Mouse (Mus musculus): ENCODE data around the gene Chchd1. TPM values are rescaled to one million over a fixed set of nuclear protein-coding genes. Genes with fewer than 3 reads are reported as not detected.
A peak's percentile ranks its signal among the peaks of the same experiment; 100 is the strongest.

Chchd1 gene
- total and polyA plus RNA-seq, 2 experiments from 2014 or later = 159 to 243 TPM

GRCm38 (mm10) chr14:20658902-20659301 is 43.9 kb upstream of the Chchd1 start:
- WGBS = 66% methylated on average over 6 of the region's 6 CpGs
- H3K4me2 ChIP-seq (ENCODE audit: low read depth, low read length) = no peak overlapping the region
- H3K27ac ChIP-seq (ENCODE audit: low read depth) = peak overlapping the region; percentile 25; the same call in 1 of the 2 replicates
- no peaks in the 10 kb centered on the region for H3K9me3 ChIP-seq (replicated peaks; ENCODE audit: control insufficient read depth, low read length)
- peaks cover 14% of the 10 kb centered on the region; the same call in 1 of the 2 replicates for H3K4me1 ChIP-seq (ENCODE audit: control insufficient read depth, insufficient read depth)
- ATAC-seq (ENCODE audit: insufficient read depth, low read depth) = no peak
- no peak overlapping the region for H3K4me3 ChIP-seq (ENCODE audit: low read depth, low read length)
- peaks cover 7% of the 10 kb centered on the region for H3K36me3 ChIP-seq (replicated peaks; ENCODE audit: control insufficient read depth, insufficient read depth, low read length)
- DNase-seq (ENCODE audit: low spot score) = no peak
- TF ChIP-seq CTCF (IDR thresholded peaks at IDR 0.05; ENCODE audit: low read depth) (no peak), EP300 (IDR thresholded peaks at IDR 0.05; ENCODE audit: low read depth) (no peak; the same call in 1 of the 2 replicates)
- H3K9ac ChIP-seq (replicated peaks; ENCODE audit: low read depth, low read length) = no peak overlapping the region
- no peaks in the 10 kb centered on the region for H3K27me3 ChIP-seq (ENCODE audit: control insufficient read depth, insufficient read depth, low read length)

DNA sequence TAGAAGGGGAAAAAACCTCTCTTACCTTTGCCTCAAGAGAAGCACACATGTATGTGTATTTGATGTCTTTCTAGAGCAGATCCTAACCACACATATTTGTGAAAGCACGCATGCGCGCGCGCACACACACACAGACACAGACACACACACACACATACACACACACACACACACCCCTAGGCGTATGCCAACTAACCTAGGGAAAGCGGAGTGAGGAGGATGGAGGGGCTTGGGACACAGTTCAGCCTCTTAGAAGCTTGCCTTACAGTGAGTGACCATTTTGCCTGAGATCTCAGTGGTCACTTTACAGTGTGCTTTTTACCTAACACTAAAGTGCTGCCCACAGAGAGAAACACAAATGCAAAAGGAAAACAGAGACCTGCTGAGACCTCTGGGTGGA is 43.1 kb upstream of the Chchd1 start:
- WGBS = 94% methylated on average over 7 of the region's 7 CpGs
- H3K4me3 ChIP-seq (ENCODE audit: low read depth, low read length) = no peak overlapping the region
- H3K4me1 ChIP-seq (ENCODE audit: control insufficient read depth, insufficient read depth) = peaks cover 14% of the 10 kb centered on the region; the same call in 1 of the 2 replicates
- no peak for ATAC-seq (ENCODE audit: insufficient read depth, low read depth)
- 0 out of 2 replicates have a peak overlapping the region, but pooled peaks have one; percentile 76 for H3K4me2 ChIP-seq (ENCODE audit: low read depth, low read length)
- no peak for DNase-seq (ENCODE audit: low spot score)
- H3K9me3 ChIP-seq (replicated peaks; ENCODE audit: control insufficient read depth, low read length) = no peaks in the 10 kb centered on the region
- TF ChIP-seq EP300 (IDR thresholded peaks at IDR 0.05; ENCODE audit: low read depth) (no peak), CTCF (IDR thresholded peaks at IDR 0.05; ENCODE audit: low read depth) (no peak)
- no peak overlapping the region for H3K9ac ChIP-seq (replicated peaks; ENCODE audit: low read depth, low read length)
- no peaks in the 10 kb centered on the region for H3K27me3 ChIP-seq (ENCODE audit: control insufficient read depth, insufficient read depth, low read length)
- peak overlapping the region; percentile 99 for H3K27ac ChIP-seq (ENCODE audit: low read depth)
- peaks cover 7% of the 10 kb centered on the region for H3K36me3 ChIP-seq (replicated peaks; ENCODE audit: control insufficient read depth, insufficient read depth, low read length)

DNA sequence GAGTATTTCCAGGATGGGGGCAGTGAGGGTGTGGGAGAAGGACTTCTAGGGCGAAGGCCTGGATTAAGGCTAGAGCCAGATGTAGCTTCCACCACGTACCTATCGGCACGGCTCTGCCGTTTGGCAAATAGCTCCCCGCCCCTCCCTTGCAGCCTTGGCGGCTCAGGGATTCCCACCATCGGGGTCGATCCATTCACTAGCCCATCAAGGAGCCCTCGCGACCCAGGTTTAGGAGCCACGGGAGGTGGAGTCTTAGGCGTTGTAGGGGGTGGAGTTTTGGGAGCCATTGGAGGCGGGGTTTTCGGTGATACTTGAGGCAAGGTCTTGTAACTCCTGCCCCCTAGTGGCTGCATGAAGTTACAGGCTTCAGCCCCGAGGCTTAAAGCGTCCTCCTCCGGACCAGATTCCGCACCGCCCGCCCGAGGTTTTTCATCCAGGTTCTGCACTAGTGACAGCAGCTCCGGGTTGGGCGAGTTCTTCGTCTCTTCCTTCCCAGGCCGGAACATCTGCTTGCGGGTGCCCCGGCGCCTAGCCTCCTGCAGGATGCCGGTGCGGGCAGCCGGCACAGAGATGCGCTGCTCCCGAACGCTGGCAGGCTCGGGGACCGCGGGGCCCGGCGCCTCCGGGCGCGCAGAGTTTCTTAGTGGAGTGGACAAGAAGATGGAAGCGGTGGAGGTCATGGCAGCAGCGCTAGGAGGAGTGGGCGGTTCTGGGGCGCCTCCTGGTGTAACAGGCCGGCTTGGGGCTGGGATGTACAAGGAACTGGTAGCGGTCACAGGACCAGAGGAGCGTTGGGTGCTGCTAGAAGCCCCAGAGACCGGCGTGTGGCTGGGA is 41.8 kb upstream of the Chchd1 start:
- ATAC-seq (ENCODE audit: insufficient read depth, low read depth) (peak; percentile 59), DNase-seq (ENCODE audit: low spot score) (peak; percentile 97)
- peak overlapping the region; percentile 76 for H3K4me2 ChIP-seq (ENCODE audit: low read depth, low read length)
- peaks cover 16% of the 10 kb centered on the region for H3K4me1 ChIP-seq (ENCODE audit: control insufficient read depth, insufficient read depth)
- peaks cover 7% of the 10 kb centered on the region for H3K36me3 ChIP-seq (replicated peaks; ENCODE audit: control insufficient read depth, insufficient read depth, low read length)
- H3K27ac ChIP-seq (ENCODE audit: low read depth) = peak overlapping the region; percentile 99
- H3K27me3 ChIP-seq (ENCODE audit: control insufficient read depth, insufficient read depth, low read length) = no peaks in the 10 kb centered on the region
- 2% methylated on average over 52 of the region's 52 CpGs for WGBS
- peak overlapping the region; percentile 86 for H3K9ac ChIP-seq (replicated peaks; ENCODE audit: low read depth, low read length)
- H3K4me3 ChIP-seq (ENCODE audit: low read depth, low read length) = peak overlapping the region; percentile 52
- TF ChIP-seq EP300 (IDR thresholded peaks at IDR 0.05; ENCODE audit: low read depth) (peak; percentile 24; the same call in 1 of the 2 replicates), CTCF (IDR thresholded peaks at IDR 0.05; ENCODE audit: low read depth) (peak; percentile 85)
- H3K9me3 ChIP-seq (replicated peaks; ENCODE audit: control insufficient read depth, low read length) = no peaks in the 10 kb centered on the region

DNA sequence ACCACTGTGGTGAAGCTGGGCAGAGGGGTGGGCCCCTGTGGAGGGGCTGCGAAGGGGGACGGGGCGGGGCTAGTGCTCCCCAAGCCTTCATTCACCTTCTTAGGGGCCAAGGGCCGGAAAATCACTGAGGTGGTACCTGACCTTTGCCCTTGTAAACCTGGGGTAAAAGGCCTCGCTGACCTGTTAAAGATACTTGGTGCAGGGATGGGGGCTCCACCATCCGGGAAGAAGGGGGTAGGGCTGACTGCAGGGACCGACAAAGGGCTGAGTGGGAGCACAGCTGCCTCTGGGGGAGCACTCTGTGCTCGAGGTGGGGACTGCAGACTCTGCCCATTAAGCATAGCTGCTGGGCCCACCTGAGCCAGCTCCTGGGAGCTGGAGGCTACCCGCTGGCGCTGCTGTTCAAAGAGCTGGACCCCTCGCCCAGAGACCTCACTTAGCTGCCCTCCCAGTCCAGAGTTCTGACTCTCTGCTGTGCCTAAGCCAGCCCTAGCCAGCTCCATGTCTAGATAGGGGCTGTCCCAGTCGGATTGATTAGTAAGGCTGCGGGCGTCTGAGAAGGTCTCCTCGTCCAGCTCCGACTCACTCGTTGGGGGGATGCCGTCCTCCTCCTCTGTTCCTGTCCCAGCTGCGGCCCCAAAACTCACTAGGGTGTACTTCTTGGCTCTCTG is 41.0 kb upstream of the Chchd1 start:
- no peak for DNase-seq (ENCODE audit: low spot score)
- Histone ChIP-seq H3K9me3 (replicated peaks; ENCODE audit: control insufficient read depth, low read length) (no peaks in the 10 kb centered on the region), H3K4me2 (ENCODE audit: low read depth, low read length) (peak overlapping the region; percentile 76), H3K4me1 (ENCODE audit: control insufficient read depth, insufficient read depth) (peaks cover 19% of the 10 kb centered on the region), H3K36me3 (replicated peaks; ENCODE audit: control insufficient read depth, insufficient read depth, low read length) (peaks cover 7% of the 10 kb centered on the region), H3K27ac (ENCODE audit: low read depth) (peak overlapping the region; percentile 99), H3K27me3 (ENCODE audit: control insufficient read depth, insufficient read depth, low read length) (no peaks in the 10 kb centered on the region), H3K9ac (replicated peaks; ENCODE audit: low read depth, low read length) (peak overlapping the region; percentile 86), H3K4me3 (ENCODE audit: low read depth, low read length) (peak overlapping the region; percentile 52)
- no peak for ATAC-seq (ENCODE audit: insufficient read depth, low read depth)
- 7% methylated on average over 19 of the region's 19 CpGs for WGBS
- TF ChIP-seq EP300 (IDR thresholded peaks at IDR 0.05; ENCODE audit: low read depth) (no peak), CTCF (IDR thresholded peaks at IDR 0.05; ENCODE audit: low read depth) (no peak)

GRCm38 (mm10) chr14:20662740-20663139 is 40.1 kb upstream of the Chchd1 start:
- H3K27ac ChIP-seq (ENCODE audit: low read depth) = peak overlapping the region; percentile 99
- peak overlapping the region; percentile 52 for H3K4me3 ChIP-seq (ENCODE audit: low read depth, low read length)
- H3K4me1 ChIP-seq (ENCODE audit: control insufficient read depth, insufficient read depth) = peaks cover 23% of the 10 kb centered on the region
- H3K9ac ChIP-seq (replicated peaks; ENCODE audit: low read depth, low read length) = peak overlapping the region; percentile 86
- H3K9me3 ChIP-seq (replicated peaks; ENCODE audit: control insufficient read depth, low read length) = no peaks in the 10 kb centered on the region
- no peak for ATAC-seq (ENCODE audit: insufficient read depth, low read depth)
- no peak for TF ChIP-seq EP300 (IDR thresholded peaks at IDR 0.05; ENCODE audit: low read depth)
- TF ChIP-seq CTCF (IDR thresholded peaks at IDR 0.05; ENCODE audit: low read depth) = no peak
- DNase-seq (ENCODE audit: low spot score) = no peak
- WGBS = 31% methylated on average over 3 of the region's 3 CpGs
- no peaks in the 10 kb centered on the region for H3K27me3 ChIP-seq (ENCODE audit: control insufficient read depth, insufficient read depth, low read length)
- H3K4me2 ChIP-seq (ENCODE audit: low read depth, low read length) = peak overlapping the region; percentile 76
- peaks cover 7% of the 10 kb centered on the region for H3K36me3 ChIP-seq (replicated peaks; ENCODE audit: control insufficient read depth, insufficient read depth, low read length)
